Mouse (Mus musculus) midbrain, embryonic 16.5 days (tissue): ENCODE results near the gene 1600014C23Rik. TPM values are rescaled to one million over a fixed set of nuclear protein-coding genes. Genes with fewer than 3 reads are reported as not detected.
A peak's percentile ranks its signal among the peaks of the same experiment; 100 is the strongest.

Experiments used
- ATAC-seq: fragments of 200-750 bp; cut with Nextera tagmentation; 2 replicates; pipeline ENCODE4 v1.8.0; 2017; ENCODE audit warnings: moderate TSS enrichment
- H3K27ac ChIP-seq: fragments of 300-500 bp; sonication (generic); 2 replicates; pipeline ENCODE4 v1.5.1; 2014; ENCODE audit warnings: mild to moderate bottlenecking, low read length, mixed read lengths
- H3K27me3 ChIP-seq: fragments of 300-500 bp; sonication (generic); 2 replicates; pipeline ENCODE4 v1.6.1; 2014; ENCODE audit warnings: low read depth, low read length, mixed read lengths; ENCODE audit not compliant: control insufficient read depth, insufficient read depth
- H3K36me3 ChIP-seq: fragments of 300-500 bp; sonication (generic); 2 replicates; pipeline ENCODE4 v1.6.1; 2014; ENCODE audit warnings: mild to moderate bottlenecking, low read length, moderate library complexity, mixed read lengths; ENCODE audit not compliant: control insufficient read depth, insufficient read depth
- H3K4me1 ChIP-seq: fragments of 300-500 bp; sonication (generic); 2 replicates; pipeline ENCODE4 v1.6.1; 2014; ENCODE audit warnings: mild to moderate bottlenecking, low read length, mixed read lengths; ENCODE audit not compliant: control insufficient read depth, insufficient read depth
- H3K4me2 ChIP-seq: fragments of 300-500 bp; sonication (generic); 2 replicates; pipeline ENCODE4 v1.6.1; 2014; ENCODE audit warnings: mild to moderate bottlenecking, low read length, mixed read lengths
- H3K4me3 ChIP-seq: fragments of 300-500 bp; sonication (generic); 2 replicates; pipeline ENCODE4 v1.5.1; 2014; ENCODE audit warnings: low read depth, mild to moderate bottlenecking, low read length, moderate library complexity, mixed read lengths
- H3K9ac ChIP-seq: fragments of 300-500 bp; sonication (generic); 2 replicates; pipeline ENCODE4 v1.6.1; 2014; ENCODE audit warnings: low read depth, low read length, mixed read lengths
- H3K9me3 ChIP-seq: fragments of 300-500 bp; sonication (generic); replicated peaks from 2 replicates; pipeline ENCODE4 v1.6.1; 2014; ENCODE audit warnings: mild to moderate bottlenecking, low read length, mixed read lengths; ENCODE audit not compliant: control insufficient read depth, poor library complexity, severe bottlenecking
- WGBS: fragments of 180-500 bp; shearing (Covaris S2); extraction: QIAGEN DNeasy Blood & Tissue Kit; methylation state at CpG from one replicate; pipeline ENCODE4 v1.1.7; 2014; 5-methylcytosine and 5-hydroxymethylcytosine counted together
- polyA plus RNA-seq: library from polyadenylated mRNA; unstranded; fragments of >200 nt; fragmentation: Nextera tagmentation; extraction: Ambion mirVana; gene quantifications from 2 replicates; pipeline ENCODE4 v1.2.1, GENCODE M21; 2015

The 1600014C23Rik gene
- polyA plus RNA-seq, 1 experiment from 2014 or later = not detected

DNA sequence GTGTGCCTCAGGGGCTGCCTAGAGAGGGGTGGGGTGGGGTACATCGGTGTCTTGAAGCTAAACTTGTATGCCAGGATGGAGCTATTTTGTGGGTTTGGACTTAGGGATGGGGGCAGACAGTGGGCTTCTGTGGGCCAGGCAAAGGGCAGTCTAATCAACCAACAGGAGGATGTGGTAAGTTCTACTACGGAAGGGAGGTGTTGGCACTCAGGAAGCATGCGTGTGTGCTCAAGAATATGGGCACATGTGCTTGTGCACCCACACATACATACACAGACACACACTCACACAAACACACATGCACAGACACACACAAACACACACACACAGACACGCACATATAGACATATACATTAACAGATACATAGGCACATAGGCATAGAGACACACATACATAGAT is 13.6 kb upstream of the 1600014C23Rik start:
- WGBS = 98% methylated on average over 4 of the region's 4 CpGs
- no peaks in the 10 kb centered on the region for H3K27me3 ChIP-seq
- no peak for ATAC-seq
- H3K4me1 ChIP-seq = no peaks in the 10 kb centered on the region
- H3K4me2 ChIP-seq = no peak overlapping the region
- H3K27ac ChIP-seq = no peak overlapping the region
- H3K36me3 ChIP-seq = no peaks in the 10 kb centered on the region
- H3K9ac ChIP-seq = no peak overlapping the region
- H3K4me3 ChIP-seq = no peak overlapping the region
- H3K9me3 ChIP-seq = no peaks in the 10 kb centered on the region

DNA sequence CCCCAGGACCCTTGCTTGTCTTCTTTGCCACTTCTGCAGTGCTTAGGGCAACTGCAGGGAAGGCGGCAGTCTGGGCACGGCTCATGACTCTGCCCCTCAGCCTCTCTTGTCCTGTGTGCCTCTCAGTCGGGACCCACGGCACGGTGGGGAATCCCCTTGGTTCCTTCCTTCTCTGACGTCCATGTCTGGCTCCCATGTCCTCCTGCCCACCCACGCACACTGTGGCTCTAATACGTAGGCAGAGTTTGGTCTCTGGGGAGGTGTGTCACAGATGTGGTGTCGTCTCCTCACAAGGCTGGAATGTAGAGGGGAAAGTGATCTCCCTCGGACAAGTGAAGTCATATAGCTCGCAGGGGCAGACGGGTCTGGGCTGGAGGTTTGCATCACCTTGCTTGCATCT is 13.1 kb upstream of the 1600014C23Rik start:
- no peak for ATAC-seq
- H3K27me3 ChIP-seq = no peaks in the 10 kb centered on the region
- no peak overlapping the region for H3K9ac ChIP-seq
- no peaks in the 10 kb centered on the region for H3K9me3 ChIP-seq
- H3K4me1 ChIP-seq = no peaks in the 10 kb centered on the region
- H3K36me3 ChIP-seq = no peaks in the 10 kb centered on the region
- H3K27ac ChIP-seq = no peak overlapping the region
- H3K4me3 ChIP-seq = no peak overlapping the region
- 73% methylated on average over 12 of the region's 12 CpGs for WGBS
- H3K4me2 ChIP-seq = no peak overlapping the region

DNA sequence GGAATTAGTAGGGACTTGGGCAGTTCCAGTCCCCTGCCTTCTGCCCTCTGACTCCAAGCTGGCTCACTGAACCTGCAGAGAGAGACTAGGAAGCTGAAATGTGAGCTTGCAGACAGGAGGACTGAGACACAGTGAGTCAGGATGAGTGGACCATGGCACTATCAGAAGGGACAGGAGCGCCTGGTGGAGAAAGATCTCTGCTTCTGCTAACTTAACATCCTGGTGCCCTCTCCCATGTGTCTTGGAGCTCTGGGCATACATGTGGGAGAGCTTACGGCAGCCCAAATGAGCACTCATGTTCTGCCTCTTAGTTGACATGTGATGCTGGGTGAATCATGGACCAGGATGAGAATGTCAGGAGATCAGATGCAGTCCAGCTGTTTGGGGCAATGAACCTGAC is 12.0 kb upstream of the 1600014C23Rik start:
- no peaks in the 10 kb centered on the region for H3K36me3 ChIP-seq
- no peak overlapping the region for H3K4me3 ChIP-seq
- H3K27me3 ChIP-seq = no peaks in the 10 kb centered on the region
- no peak overlapping the region for H3K9ac ChIP-seq
- WGBS = 100% methylated on average over 2 of the region's 2 CpGs
- H3K27ac ChIP-seq = no peak overlapping the region
- H3K4me2 ChIP-seq = no peak overlapping the region
- H3K4me1 ChIP-seq = no peaks in the 10 kb centered on the region
- ATAC-seq = no peak
- H3K9me3 ChIP-seq = no peaks in the 10 kb centered on the region

DNA sequence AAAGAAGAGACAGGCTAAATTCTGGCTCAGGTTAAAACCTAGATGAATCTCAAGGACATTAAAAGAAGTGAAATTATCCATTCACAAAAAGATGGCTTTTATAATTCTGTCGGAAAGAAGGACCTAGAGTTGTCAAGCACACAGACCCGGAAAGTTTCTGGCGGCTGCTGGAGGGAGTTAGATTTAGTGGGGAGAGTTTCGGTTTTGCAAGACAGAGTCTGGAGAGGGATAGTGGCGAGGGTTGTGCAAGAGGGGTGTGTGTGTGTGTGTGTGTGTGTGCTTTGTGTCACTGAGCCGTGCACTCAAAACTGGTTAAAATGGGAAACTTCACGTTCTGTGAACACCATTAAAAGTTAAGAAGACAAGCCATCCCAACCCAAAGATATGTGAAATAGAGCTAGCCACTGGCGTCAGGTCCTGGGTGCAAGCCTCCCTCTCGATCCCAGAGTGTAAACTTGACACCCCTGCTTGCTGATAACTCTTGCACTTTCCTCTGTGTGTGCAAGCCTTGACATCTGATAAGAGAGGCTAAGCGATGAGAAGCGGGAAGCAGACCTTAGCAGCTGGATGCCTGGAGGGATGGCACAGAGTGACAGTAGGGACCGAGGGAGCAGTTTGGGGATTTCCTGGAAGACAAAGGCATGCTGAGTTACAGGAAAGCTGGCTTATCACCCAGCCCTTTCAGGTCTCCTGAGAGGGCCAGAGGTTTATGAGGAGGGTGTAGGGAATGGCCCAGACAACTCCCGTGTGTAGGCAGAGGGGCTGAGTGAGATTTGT is 8.9 kb upstream of the 1600014C23Rik start:
- no peaks in the 10 kb centered on the region for H3K9me3 ChIP-seq
- no peaks in the 10 kb centered on the region for H3K27me3 ChIP-seq
- no peaks in the 10 kb centered on the region for H3K4me1 ChIP-seq
- no peak overlapping the region for H3K9ac ChIP-seq
- no peak overlapping the region for H3K4me2 ChIP-seq
- 61% methylated on average over 13 of the region's 13 CpGs for WGBS
- H3K36me3 ChIP-seq = no peaks in the 10 kb centered on the region
- no peak for ATAC-seq
- no peak overlapping the region for H3K27ac ChIP-seq
- H3K4me3 ChIP-seq = no peak overlapping the region

DNA sequence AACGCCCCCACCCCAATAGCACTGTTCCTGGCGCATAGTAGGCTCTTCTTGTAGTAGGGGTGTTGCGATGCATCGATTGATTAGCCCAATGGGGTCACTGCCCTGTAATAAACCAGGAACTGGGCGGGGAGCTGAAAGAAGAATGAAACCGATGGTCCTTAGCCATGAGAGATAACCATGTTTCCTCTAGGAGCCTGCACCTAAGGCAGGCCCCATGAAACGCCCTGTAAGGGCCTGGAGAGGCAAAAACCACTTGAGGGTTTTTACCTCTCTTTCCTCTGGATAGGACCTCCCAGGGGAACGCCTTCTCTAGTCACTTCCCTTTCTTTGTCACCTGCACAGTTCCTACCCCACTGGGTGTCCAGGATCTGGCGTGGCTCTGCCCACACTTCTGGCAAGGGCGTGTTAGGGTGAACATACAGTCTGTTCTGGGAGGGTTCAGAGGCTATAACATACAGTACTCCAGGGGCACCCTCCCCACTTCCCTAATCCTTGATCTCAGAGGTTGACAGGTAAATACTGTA is 3.5 kb upstream of the 1600014C23Rik start:
- H3K9me3 ChIP-seq = no peaks in the 10 kb centered on the region
- H3K4me1 ChIP-seq = peaks cover 22% of the 10 kb centered on the region
- 14% methylated on average over 10 of the region's 10 CpGs for WGBS
- peak overlapping the region; percentile 93 for H3K27ac ChIP-seq
- peak; percentile 21 for ATAC-seq
- peak overlapping the region; percentile 92 for H3K9ac ChIP-seq
- no peaks in the 10 kb centered on the region for H3K36me3 ChIP-seq
- peak overlapping the region; percentile 47 for H3K4me3 ChIP-seq
- no peaks in the 10 kb centered on the region for H3K27me3 ChIP-seq
- peak overlapping the region; percentile 86 for H3K4me2 ChIP-seq

DNA sequence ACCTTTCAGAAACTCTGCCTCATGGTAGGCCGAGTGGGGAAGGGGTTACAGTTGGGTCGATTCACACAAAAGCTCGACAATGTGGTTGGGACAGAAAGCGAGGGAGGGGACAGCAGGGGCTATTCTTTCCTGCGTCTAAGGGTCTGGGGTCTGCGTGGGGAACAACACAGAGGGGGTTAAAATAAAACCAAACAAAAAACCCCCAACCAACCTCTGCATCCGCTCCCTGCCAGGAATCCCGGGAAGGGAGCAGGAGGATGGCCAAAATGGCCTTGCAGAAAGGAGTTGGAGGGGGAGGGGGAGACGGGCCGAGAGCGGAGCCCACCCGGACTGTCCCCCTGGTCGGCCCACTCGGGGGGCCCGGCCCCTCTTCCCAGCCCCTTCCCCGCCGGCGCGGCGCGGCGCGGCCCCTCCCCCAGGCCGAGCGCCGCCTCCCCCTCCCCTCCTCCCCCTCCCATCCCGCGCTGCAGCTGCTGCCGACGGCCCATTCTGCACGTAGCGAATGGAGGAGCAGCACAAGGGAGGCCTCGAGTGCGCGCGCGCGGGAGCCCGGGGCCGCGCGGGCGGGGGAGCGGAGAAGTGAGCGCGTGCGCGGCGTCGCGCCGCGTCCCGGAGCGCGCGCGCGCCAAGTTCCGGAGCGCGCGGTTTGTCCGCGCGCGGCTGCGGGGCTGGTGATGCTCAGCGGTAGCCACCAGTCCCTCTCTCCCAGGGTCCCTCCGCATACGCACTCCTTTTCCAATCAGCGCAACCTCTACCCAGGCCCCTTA is 2.9 kb upstream of the 1600014C23Rik start:
- under 1% methylated on average over 42 of the region's 72 CpGs for WGBS
- Histone ChIP-seq H3K4me2 (peak overlapping the region; percentile 86), H3K4me1 (peaks cover 22% of the 10 kb centered on the region), H3K36me3 (no peaks in the 10 kb centered on the region), H3K4me3 (peak overlapping the region; percentile 47), H3K9me3 (no peaks in the 10 kb centered on the region), H3K27ac (peak overlapping the region; percentile 93), H3K9ac (peak overlapping the region; percentile 92), H3K27me3 (0 out of 2 replicates have a peak, but pooled peaks cover under 1% of the 10 kb centered on the region)
- ATAC-seq = peak; percentile 68

DNA sequence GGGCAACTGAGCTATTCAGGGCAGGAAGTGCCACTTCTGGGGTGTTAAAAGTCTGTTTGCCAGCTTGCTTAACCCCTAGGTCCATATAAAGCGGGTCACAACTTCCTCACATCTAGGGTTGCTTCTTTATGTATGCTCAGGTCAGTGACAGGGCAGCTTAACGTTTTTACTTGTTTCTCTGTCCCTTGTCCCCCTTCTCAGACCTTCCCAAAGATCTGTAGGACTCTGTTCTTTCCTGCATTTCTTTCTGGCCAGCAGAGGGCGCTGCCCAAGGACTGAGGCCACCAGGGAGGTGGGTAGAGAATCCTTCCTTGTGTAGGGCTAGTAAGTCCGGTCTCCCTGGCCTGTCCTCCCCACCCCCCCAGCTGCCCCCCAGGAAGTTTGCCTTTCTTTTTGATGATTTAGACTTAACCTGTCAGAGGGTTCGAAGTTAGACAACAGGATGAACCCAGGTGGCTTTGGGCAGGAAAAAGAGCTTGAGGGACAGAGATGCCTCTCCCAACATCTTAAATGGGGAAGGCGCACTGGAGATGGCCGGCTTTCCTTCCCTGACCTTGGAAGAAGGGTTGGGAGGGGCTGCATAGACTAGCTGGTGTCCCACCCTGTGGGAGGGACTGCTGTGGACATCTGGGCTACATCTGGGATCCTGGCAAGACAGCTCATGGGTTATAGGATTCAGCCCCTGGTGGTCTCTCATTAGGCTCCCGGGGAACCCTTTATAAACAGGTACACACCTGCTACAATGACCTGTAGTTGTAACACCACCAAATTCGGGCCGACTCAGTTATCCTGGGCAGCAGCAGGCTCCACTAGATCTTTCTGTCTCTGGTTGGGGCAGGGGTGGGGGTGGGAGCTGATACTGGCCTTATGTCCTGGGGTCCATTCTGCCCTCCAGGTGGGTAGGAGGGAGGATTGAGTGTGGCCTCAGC is 2.0 kb upstream of the 1600014C23Rik start:
- Histone ChIP-seq H3K27ac (peak overlapping the region; percentile 93), H3K9me3 (no peaks in the 10 kb centered on the region), H3K4me1 (peaks cover 22% of the 10 kb centered on the region), H3K4me3 (peak overlapping the region; percentile 47), H3K36me3 (no peaks in the 10 kb centered on the region), H3K9ac (peak overlapping the region; percentile 84), H3K4me2 (peak overlapping the region; percentile 86), H3K27me3 (0 out of 2 replicates have a peak, but pooled peaks cover 3% of the 10 kb centered on the region)
- peak; percentile 37 for ATAC-seq
- 8% methylated on average over 10 of the region's 10 CpGs for WGBS

DNA sequence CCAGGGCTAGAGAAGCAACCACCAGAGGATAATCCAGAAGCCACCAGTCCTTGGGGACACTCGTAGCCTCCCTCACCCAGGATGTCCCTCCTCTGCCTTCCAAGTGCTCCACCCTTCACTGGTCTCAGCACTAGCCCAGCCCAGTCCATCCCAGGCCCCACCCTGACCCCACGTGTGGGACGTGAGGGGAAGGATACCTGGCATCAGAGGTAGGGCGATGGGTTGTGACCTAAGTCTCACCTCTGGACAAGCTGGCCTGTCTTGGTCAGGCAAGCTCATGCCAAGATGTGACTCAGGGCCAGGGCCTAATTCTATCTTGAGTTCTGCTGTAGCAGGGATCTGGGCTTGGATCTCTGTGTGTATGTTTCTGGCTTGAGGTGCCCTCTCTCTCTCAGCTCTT is 1.2 kb upstream of the 1600014C23Rik start:
- no peaks in the 10 kb centered on the region for H3K36me3 ChIP-seq
- no peak overlapping the region for H3K9ac ChIP-seq
- H3K4me1 ChIP-seq = peaks cover 22% of the 10 kb centered on the region
- peaks cover 3% of the 10 kb centered on the region; the same call in 1 of the 2 replicates for H3K27me3 ChIP-seq
- no peak overlapping the region for H3K4me3 ChIP-seq
- 66% methylated on average over 4 of the region's 4 CpGs for WGBS
- no peak overlapping the region for H3K4me2 ChIP-seq
- no peaks in the 10 kb centered on the region for H3K9me3 ChIP-seq
- ATAC-seq = no peak
- peak overlapping the region; percentile 39; the same call in 1 of the 2 replicates for H3K27ac ChIP-seq
